Mouse (Mus musculus) adrenal gland, postnatal 25 days (tissue): Measurements from ENCODE around the gene Pea15a. TPM values are rescaled to one million over a fixed set of nuclear protein-coding genes. Genes with fewer than 3 reads are reported as not detected.

Experiments used
- DNase-seq: peaks from one replicate; pipeline ENCODE4 v3.0.0; 2021; ENCODE audit warnings: mixed read lengths
- total RNA-seq: library from RNA; stranded (reverse); gene quantifications from 2 replicates; pipeline ENCODE4 v1.2.3, GENCODE M21; 2021

Gene Pea15a
- total RNA-seq, 1 experiment from 2014 or later: 52.1 TPM

- DNase-seq: no peak
Measured at GRCm38 (mm10) chr1:172204814-172205740, 1.5 kb downstream of the Pea15a start.

- no peak for DNase-seq
Measured at GRCm38 (mm10) chr1:172204033-172204813, 2.4 kb downstream of the Pea15a start.

- DNase-seq: no peak
Measured at GRCm38 (mm10) chr1:172203566-172203965, 3.0 kb downstream of the Pea15a start.

GRCm38 (mm10) chr1:172202894-172203522 lies 3.6 kb downstream of the Pea15a start:
- no peak for DNase-seq

- DNase-seq: peak; percentile 42
Measured at GRCm38 (mm10) chr1:172201967-172202880, 4.4 kb downstream of the Pea15a start.

GRCm38 (mm10) chr1:172200871-172201447 lies 5.6 kb downstream of the Pea15a start:
- peak; percentile 35 for DNase-seq

- DNase-seq: no peak
Measured at GRCm38 (mm10) chr1:172200161-172200560, 6.4 kb downstream of the Pea15a start.

- no peak for DNase-seq
Measured at GRCm38 (mm10) chr1:172198996-172199395, 7.6 kb downstream of the Pea15a start.

GRCm38 (mm10) chr1:172198316-172198715 lies 8.3 kb downstream of the Pea15a start:
- no peak for DNase-seq

GRCm38 (mm10) chr1:172197851-172198250 lies 8.8 kb downstream of the Pea15a start:
- no peak for DNase-seq

- no peak for DNase-seq
Measured at GRCm38 (mm10) chr1:172197146-172197545, 9.5 kb downstream of the Pea15a start.

- DNase-seq: no peak
Measured at GRCm38 (mm10) chr1:172194435-172194834, 12.2 kb downstream of the Pea15a start.

- DNase-seq: no peak
Measured at GRCm38 (mm10) chr1:172192217-172192616, 14.4 kb downstream of the Pea15a start.

GRCm38 (mm10) chr1:172191578-172191977 lies 15.0 kb downstream of the Pea15a start:
- no peak for DNase-seq

- no peak for DNase-seq
Measured at GRCm38 (mm10) chr1:172188891-172189290, 17.7 kb downstream of the Pea15a start.

- DNase-seq: no peak
Measured at GRCm38 (mm10) chr1:172186401-172187289, 20.0 kb downstream of the Pea15a start.

GRCm38 (mm10) chr1:172183915-172184314 lies 22.7 kb downstream of the Pea15a start:
- DNase-seq: no peak

GRCm38 (mm10) chr1:172183056-172183455 lies 23.5 kb downstream of the Pea15a start:
- no peak for DNase-seq

GRCm38 (mm10) chr1:172181777-172182176 lies 24.8 kb downstream of the Pea15a start:
- DNase-seq: no peak

- DNase-seq: no peak
Measured at GRCm38 (mm10) chr1:172180881-172181280, 25.7 kb downstream of the Pea15a start.
